Mouse (Mus musculus) cerebral cortex, adult 2 months (tissue): ENCODE measurements around the gene Dapl1.

ENCODE experiments used
- WGBS: fragments of 180-500 bp; shearing (Covaris S2); methylation state at CpG from one replicate; pipeline ENCODE4 v1.1.7; 2018; 5-methylcytosine and 5-hydroxymethylcytosine counted together

Dapl1 gene

DNA sequence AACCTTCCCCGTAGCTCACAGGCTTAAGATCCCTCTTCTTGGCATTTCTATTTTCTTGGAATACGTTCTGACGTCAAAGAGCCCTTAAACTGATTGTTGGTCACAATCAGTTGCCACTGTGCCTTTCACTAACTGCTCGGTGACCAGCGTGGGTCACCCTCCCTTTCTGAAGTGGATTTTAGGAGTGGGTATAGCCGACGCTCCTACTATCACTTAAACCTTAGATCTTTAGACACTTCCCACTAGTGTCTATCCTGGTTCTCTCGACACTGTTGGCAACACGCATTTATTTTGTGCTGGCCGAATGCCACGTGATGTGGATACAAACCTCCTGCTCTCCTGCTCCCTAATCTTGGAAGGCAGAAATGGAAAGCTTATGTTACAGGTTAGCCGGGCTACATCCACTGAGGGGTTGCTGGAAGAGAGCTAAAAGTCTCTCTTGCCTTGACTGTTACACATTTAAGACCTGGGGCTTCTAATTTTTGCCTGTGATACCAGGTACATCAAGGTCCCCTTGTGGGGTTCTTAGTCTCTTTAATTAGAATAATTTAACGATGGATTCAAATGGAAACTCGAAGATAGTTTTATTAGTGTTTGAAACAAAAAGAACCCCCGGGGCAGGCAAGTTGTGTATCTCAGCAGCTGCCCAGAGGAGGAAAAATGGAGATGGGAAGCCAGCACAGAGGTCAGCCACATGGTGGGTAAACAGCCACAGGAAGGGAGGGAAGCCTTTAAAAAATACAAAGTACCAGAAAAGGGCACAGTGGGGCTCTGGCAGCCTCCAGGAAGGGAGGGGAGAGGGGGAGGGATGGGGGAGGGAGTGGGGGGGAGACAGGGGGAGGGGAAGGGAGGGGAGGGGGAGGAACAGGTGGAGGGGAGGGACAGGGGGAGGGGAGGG is 13.2 kb upstream of the Dapl1 start:
- 55% methylated on average over 15 of the region's 15 CpGs for WGBS

DNA sequence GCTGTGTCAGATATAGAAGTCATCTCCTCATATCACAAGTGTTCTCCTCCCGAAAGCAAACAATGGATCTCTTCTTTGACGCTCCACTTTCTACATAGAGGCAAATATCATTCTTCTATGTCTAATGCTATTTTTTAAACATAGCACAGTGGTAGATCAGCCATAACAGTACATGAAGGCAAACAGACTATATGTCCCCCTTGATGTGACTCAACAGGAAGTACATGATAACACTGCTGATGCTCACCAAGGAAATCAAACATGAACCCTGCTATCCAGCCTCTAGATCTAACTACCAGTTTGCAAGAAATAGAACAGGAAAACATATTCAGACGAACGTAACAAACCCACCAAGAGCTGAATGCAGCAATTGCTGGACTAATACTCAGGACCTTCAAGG is 10.1 kb upstream of the Dapl1 start:
- 94% methylated on average over 4 of the region's 4 CpGs for WGBS

DNA sequence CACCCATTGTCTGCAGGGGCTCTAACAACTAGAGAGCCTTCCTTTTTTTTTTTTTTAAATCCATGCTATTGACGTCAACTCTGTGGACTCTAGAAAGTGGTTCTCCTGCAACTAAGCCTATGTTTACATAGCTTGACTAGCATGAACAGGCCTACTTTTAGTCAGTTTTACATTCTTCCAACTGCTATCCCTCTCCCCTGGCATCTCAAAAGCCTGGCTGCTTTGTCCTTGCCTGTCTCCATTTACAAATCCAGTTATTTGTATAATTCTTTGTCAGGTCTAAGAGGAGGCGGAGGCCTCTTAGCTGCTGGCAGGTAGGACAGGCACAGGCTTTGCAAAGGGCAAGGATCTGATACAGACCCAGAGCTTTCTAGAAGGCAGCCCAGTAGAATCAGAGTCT is 627 bp downstream of the Dapl1 start:
- 87% methylated on average over 2 of the region's 2 CpGs for WGBS

DNA sequence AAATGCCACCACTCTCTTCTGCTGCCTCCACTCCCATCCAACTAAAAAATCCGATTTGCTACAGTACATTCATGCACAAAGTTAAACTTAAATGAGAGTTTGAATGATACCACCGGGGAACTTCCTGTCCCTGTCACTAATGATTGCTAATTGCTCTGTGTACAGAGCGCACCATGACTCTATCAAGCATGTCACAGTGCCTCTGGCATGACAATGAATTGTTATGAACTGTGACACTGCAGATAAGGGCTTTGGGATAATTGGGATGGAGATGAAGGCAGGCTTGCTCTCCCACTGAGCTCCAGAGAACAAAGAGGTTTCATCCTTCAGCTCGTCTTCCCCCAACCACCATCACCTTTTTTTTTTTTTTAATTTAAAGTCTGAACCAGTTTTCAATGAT is 1.2 kb downstream of the Dapl1 start:
- 60% methylated on average over 4 of the region's 4 CpGs for WGBS

DNA sequence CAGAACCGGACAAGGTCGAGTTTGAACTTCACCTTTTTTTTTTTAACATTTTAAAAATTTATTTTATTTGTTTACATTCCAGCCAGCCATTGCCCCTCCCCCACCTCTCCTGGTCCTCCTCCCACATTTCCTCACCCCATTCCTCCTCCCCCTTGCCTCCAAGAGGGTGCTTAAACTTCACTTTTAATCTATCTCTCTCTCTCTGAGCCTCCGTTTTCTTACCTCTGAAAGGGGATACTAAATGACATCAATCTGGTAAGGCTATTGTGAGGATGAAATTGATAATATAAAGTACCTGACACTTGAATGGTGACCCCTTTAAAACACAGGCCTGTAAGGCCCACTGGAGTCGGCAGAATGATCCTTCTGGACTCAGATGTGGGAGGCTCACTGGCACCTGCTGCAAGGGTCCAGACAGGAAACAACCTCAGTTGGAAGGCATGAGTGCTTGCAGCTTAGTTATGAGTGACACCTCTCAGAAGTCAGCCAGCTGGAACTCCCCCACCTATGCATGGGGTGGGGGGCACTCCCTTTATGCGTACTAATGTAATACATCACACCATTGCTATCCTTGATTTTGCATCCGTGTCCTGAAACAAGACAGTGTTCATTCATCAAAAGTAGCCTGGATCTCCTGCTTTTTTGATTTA is 1.9 kb downstream of the Dapl1 start:
- 78% methylated on average over 6 of the region's 6 CpGs for WGBS

DNA sequence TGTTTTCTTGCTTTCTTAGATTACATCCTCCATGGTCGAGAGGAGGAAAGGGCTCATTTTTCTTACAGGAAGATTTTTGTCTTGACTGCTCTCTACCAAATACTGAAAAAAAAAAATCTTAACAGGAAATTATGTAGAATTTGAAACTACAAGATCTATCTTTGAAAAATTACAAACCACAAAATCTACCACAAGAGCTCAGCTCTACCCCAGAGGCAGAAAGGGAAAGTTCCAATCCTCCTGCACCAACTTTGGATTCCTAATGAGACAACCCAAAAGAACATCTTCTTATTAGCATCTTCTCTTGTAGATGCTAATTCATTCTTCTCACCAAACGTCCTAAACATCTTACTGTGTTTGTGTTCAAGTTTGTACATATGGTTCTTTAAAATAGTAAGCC is 3.8 kb downstream of the Dapl1 start:
- 61% methylated on average over 2 of the region's 2 CpGs for WGBS

DNA sequence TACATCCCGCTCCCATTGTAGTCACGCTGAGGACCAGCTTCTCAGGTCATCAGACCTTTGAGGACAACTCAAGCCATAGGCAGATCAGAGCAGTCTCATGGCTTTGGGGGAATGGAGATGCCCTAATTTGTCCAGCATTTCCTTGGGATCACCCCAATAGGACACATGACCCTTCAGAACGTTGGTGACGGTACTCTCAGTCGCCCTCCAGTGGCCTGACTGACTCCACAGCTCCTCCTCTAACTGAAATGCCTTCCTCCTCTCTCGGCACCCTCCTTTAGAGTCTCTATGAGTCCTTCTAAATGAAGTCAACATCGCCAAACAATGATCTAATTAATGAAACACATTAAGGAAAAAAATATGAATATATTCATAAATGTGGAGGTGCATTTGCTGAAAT is 5.9 kb downstream of the Dapl1 start:
- 78% methylated on average over 7 of the region's 7 CpGs for WGBS

DNA sequence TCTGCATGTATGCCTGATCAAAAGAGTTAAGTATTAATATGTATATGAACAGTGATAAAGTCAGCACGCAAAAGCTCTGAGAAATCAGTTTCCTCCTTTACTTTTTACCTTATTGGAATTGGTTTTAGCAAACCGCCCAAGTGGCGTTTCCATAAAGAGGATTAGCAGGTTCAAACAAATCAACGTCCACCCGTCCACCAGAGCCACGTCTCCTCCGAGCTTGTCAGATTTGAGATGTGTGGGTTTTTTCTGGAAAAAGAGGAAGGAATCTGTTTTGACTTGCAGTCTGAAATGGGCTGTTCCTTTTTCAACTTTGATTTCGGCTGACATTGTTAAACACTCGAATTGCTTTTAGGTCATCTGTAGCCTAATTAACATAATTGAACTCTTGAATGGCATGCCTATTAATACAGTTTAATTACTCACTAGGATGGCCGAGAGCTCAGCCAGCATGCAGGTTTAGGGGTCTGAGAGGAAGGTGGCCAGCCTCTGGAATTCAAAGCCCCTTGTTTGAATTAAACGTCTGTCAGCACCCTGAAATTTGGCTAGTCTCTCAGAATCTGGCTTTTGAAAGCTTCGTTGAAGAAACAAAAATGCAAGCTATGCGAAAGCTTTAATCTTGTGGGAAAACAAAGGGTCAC is 9.1 kb downstream of the Dapl1 start:
- 61% methylated on average over 13 of the region's 13 CpGs for WGBS

DNA sequence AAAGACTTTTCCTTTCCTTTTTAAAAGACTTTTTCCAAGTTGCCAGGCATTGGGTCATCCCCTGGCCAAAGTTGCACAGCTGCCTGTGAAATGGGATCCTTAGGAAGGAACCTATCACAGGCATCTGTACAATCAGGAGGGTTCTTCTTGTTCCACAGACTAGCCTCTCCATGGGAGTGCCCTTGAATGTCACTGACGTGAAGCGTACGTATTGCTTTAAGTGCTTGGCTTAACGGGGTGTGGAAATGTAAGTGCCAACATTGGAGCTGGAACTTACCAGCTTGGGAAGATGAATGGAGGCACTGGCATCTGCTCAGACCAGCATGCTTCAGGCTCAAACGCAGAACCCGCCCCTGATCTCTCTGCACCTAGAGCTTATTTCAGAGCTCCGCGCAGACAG is 14.7 kb downstream of the Dapl1 start:
- WGBS, result 86% methylated on average over 8 of the region's 8 CpGs

DNA sequence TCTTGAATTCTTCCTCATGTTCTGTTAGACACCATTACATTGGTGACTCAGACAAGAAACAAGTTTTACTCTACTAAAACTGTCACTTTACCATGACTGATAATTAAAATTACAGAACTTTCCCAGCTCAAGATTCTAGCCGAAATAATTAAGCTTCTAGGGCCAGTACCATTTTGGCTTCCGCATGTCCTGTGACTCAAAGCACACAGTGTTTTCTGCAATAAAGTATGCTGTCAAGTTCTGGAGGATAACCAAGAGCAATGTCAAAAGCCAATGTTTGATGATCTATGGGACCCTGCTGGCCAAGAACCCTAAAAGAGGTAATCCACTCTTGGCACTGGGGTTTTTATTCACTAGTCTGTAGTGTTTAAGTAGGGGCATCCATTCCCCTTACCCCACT is 15.3 kb downstream of the Dapl1 start:
- WGBS, result 74% methylated on average over 2 of the region's 2 CpGs

DNA sequence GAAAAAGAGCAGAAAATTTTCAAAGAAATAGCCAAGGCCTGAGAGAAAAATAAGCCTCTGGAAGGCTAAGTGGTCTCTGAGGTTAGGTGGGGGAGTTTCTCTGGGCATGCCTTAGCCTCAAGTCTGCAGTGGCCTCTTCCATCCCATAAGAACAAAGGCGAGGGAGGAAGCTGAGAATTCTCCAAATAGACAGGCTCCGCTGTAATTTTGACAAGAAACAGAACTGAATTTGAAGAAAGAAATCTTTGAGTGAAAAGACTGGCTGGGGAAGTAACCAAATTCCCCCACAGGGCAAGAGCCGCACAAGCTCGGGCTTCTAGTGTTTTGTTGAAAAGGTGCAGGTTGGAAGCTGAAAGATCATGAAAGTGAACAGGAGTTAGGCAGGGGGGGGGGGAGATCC is 24.6 kb downstream of the Dapl1 start:
- 81% methylated on average over 4 of the region's 4 CpGs for WGBS

DNA sequence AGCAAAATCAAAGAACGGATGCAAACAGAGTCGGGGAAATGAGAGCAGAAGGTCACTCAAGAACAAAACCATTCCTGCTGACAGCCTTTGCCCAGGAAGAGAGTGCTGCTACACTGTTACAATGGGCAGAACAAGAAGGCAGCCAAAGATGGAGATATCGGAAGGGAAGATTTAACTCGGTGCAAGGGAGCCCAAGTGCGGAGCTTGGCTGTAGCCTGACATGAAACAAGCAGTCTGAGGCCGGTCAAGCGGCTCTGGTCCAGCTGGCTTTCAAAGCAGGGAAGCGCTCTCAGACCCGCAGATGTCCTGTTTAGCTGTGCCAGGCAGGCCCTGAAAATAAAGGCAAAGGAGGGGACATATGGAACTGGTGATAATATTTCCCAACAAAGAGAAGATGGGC is 26.0 kb downstream of the Dapl1 start:
- 34% methylated on average over 9 of the region's 9 CpGs for whole genome bisulfite sequencing

DNA sequence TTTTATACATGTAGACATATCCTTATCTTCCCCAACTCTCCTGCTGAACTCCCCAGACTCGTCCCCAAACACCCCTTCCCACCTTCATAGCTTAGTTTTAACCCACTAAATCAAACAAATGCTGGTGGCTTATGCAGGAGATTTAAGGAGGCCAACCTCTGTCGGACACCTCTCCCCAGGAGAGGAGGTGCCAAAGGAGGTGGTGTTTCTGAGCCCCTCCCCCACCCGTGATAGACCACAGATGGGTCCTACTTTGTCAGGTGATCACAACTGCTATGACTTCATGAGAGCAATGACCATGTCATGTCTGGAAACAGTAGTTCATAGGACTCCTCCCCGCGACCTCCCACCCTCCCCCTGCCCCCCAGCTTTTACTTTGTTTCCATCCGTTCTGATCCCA is 26.4 kb downstream of the Dapl1 start:
- WGBS, result 79% methylated on average over 6 of the region's 6 CpGs

DNA sequence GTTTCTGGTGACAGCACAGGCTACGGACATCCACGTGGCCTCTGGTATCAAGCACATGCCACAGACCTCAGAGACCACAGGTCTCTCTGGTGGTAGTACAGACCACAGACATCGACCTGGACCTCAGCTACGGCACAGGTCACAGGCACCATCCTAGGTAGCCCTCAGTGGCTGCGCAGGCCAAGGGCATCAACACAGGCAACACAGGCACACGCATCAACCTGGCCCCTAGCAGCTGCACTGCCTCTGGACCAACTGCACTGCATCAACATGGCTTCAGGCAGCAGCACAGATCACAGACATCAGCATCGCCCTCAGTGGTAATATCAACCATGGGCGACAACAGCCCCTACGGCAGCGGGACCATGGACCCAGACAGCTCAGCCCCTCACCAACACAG is 36.2 kb downstream of the Dapl1 start:
- 98% methylated on average over 10 of the region's 10 CpGs for WGBS

DNA sequence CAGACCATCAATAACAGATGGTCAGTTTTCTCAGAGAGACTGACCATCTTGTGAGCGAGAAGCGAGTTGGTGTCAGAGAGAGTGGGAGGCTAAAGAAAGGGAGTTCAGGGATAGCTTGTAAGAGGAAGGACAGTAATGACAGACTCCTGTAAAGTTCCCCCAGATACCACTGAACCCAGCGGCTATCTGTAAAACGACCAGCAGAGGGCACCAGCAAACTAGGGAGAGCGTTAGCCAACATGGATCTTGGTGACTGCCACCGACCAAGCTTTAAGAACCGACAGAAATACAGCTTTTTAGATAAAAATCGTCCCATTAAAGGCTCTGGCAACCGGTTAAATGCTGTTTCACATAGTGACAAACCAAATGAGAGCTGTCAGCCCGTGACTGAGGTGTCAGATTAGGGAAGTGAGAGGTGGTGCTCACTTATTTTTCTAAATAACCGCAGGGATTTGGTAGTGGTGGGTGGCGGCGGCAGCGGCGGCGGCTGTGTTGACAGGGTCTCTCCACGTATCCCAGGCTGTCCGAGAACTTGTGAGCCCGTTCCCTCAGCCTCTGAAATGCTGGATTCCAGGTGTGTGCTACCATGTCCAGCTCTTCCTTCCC is 37.7 kb downstream of the Dapl1 start:
- WGBS, result 7% methylated on average over 19 of the region's 19 CpGs

DNA sequence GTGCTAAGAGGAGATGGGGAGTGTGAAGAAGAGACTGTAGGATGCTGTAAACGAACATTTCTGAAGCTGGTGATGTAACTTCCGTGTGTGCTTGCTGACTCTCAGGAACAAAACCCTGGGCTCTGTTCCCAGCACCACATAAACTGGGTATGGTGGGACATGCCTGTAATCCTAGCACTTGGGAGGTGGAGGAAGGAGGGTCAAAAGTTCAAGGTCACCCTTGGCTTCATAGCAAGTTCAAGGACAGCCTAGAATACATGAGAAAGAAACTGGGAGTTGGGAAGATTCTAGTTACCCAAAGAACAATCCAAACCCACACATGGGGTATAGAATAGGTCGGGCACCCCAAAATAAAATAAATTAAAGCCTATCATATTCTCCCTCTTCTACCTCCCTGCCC is 39.1 kb downstream of the Dapl1 start:
- 81% methylated on average over 3 of the region's 3 CpGs for WGBS

DNA sequence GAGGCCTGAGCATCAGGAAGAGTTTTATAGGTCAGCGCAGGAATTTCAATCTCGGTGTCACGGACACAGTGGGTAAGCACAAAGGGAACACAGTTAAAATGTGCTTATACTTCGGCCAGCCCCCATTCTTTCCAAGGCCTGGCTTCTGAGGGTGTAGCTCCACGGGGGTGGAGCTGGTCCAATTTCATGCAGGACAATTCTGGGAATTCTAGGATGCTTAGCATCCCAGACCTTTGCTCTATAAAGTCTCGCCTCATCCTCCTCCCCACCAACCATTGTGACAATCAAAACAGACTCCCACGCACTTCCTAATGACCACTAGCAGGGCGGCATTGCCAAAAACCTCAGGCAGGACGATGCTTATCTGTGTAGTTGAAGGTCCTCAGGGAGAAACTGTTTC is 42.4 kb downstream of the Dapl1 start:
- 72% methylated on average over 9 of the region's 9 CpGs for WGBS

DNA sequence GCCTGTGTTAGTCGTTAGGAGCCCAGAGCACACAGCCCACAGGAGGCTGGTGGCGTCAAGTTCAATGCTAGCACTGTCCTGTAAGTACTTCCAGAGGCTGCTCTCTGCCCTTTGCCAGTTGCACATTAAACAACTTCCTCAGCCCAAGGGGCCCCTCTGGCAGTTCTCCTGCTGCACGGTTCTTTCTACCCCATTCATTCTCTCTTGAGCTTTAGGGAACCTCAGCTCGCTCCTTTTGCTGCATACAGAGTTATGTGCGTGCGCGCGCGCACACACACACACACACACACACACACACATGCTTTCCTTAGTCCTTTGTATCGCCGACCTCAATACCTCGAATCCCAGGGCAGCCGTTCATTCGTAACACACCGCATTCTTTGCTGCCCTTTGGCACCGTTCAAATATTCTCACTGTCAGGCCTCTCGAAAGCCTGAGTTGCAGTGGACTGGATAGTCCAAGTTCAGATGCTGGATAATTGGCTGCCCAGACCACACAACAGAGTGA is 45.2 kb downstream of the Dapl1 start:
- WGBS, result 74% methylated on average over 17 of the region's 17 CpGs

DNA sequence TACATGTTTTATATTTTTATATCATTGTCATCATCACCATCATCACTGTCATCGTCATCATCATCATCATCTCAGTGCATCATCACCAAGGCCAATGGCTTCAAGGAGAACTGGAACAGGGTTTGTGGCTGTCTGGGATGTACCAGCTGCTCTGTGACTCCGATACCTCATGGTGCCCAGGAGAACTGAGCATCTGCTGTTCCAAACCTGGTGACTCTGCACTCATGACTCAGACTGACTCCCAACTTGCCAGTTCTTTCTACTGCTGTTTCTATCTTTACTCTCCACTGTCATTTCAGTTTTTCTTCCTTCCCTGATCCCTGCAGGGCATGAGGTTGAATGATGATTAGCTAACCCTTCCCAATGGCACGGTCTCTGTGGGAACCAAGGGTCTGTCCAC is 46.4 kb downstream of the Dapl1 start:
- WGBS, result 74% methylated on average over 3 of the region's 3 CpGs

DNA sequence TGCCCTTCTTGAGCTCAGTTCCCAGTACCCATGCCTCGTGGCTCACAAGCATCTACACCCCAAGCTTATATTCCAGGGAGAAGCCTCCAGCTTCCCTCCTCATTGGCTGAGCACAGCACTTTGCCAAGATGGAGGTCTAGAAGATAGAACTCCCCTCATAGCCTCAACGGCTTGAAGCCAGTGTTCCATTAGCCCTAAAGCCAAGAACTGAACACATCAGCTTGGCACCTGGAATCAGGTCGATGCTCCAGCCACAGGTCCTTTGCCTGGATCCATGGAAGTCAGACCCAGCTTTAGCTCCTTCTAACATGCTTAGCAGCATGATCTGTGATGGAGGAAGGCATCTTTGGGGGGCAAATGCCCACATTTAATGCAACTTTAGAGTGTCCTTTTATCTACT is 48.5 kb downstream of the Dapl1 start:
- 90% methylated on average over 3 of the region's 3 CpGs for WGBS

DNA sequence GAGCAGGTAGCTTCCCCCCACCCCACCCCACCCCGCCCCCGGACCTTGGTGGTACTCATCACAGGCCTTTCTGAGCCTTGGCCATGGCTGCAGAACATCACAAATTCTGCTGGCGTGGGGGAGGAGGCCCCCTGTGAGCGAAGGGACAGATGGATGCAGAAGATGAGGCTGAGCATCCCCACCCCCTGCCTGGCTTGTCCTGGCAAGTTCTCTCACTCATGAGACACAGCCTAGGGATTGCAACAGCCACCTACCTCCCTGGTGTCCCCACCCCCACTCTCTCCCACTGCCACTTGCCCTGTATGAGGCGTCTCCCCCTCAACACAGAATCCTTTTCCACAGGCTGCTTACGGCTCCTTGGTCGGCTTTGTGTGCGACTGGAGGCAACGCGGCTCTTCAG is 49.1 kb downstream of the Dapl1 start:
- 72% methylated on average over 10 of the region's 10 CpGs for WGBS
